Mouse (Mus musculus): ENCODE results near the gene Mfsd10.
"Not testable (repeated sequence)": the region's sequence is repeated elsewhere in the genome, so short reads cannot be mapped to it uniquely, and the experiment has no call there.

The Mfsd10 gene

GRCm38 (mm10) chr5:34604576-34604975 is 32.4 kb downstream of the Mfsd10 start:
- DNase-seq (ENCODE audit: low spot score): no peak

GRCm38 (mm10) chr5:34593202-34593727 is 43.7 kb downstream of the Mfsd10 start:
- DNase-seq (ENCODE audit: low spot score): no peak

GRCm38 (mm10) chr5:34592666-34593065 is 44.3 kb downstream of the Mfsd10 start:
- no peak for DNase-seq (ENCODE audit: low spot score)

GRCm38 (mm10) chr5:34592224-34592623 is 44.8 kb downstream of the Mfsd10 start:
- not testable (repeated sequence) for DNase-seq (ENCODE audit: low spot score)

GRCm38 (mm10) chr5:34591388-34592004 is 45.5 kb downstream of the Mfsd10 start:
- no peak for DNase-seq (ENCODE audit: low spot score)

- DNase-seq (ENCODE audit: low spot score): no peak
Observed at GRCm38 (mm10) chr5:34590702-34591101, 46.3 kb downstream of the Mfsd10 start.

GRCm38 (mm10) chr5:34590059-34590458 is 47.0 kb downstream of the Mfsd10 start:
- DNase-seq (ENCODE audit: low spot score): no peak

GRCm38 (mm10) chr5:34587881-34588280 is 49.1 kb downstream of the Mfsd10 start:
- no peak for DNase-seq (ENCODE audit: low spot score)

- DNase-seq (ENCODE audit: low spot score): no peak
Observed at GRCm38 (mm10) chr5:34585216-34585615, 51.8 kb downstream of the Mfsd10 start.

Data from left cerebral cortex, adult 11 months (tissue).